Mouse (Mus musculus): ENCODE measurements around the gene Srr.

DNA sequence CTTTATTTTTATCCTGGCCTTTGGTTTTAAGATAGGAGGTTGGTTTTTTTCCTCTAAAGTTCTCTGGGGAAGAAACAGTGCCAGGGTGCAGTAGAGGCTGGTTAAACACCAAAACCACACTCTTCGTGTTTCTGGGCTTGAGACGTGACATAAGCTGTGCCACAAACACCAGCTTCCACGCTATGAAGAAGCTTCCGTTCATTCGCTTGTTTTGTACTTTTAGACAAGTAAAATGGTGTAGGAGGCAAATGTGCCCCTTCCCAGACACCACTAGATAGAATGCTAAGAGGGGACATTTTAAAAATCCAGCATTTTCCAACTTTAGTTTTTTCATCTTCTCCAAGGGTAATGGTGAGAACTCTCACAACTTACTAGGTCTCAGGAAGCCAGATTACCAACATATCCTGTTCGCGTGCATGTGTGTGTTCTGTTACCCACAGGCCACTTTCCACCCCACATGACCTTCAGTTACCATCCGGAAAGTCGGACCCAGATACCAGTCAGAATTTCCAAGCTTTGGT, 34.3 kb upstream of the Srr start:
- no peak for TF ChIP-seq CTCF (IDR thresholded peaks at IDR 0.05; ENCODE audit: borderline replicate concordance, control insufficient read depth, extremely low read depth, insufficient read depth, low read length, poor library complexity)
- no peak for TF ChIP-seq POLR2A (IDR thresholded peaks at IDR 0.05; ENCODE audit: control insufficient read depth, extremely low read depth, insufficient read depth, low read length, poor library complexity)
